Mouse (Mus musculus) hematopoietic stem cell, adult 5-6 weeks (primary cell): ENCODE results near the gene Rad50. TPM values are rescaled to one million over a fixed set of nuclear protein-coding genes. Genes with fewer than 3 reads are reported as not detected.
A peak's percentile ranks its signal among the peaks of the same experiment; 100 is the strongest.

Experiments used
- ATAC-seq, 2 experiments: fragments of 125-278 bp in 1 of 2; replicated peaks in 1 of 2; 2 replicates each; pipeline ENCODE4 v1.8.0; 2016 to 2017; ENCODE audit warnings: inconsistent platforms in 2 of 2, mild to moderate bottlenecking in 2 of 2, moderate number of reproducible peaks in 2 of 2, low read depth in 1 of 2, moderate TSS enrichment in 1 of 2; ENCODE audit not compliant: low FRiP score in 2 of 2, poor library complexity in 2 of 2, severe bottlenecking in 2 of 2, insufficient read depth in 1 of 2, low TSS enrichment in 1 of 2
- total RNA-seq: library from RNA; stranded (forward); fragments of 172-1452, 232-1000 nt; gene quantifications from 2 replicates; pipeline ENCODE4 v1.2.3, GENCODE M21; 2017

The Rad50 gene
- total RNA-seq, 1 experiment from 2014 or later = 112 TPM

- ATAC-seq = no peak
These were observed 87.7 kb downstream of the Rad50 start for GRCm38 (mm10) chr11:53619428-53619827.

- ATAC-seq = no peak
These were observed 88.4 kb downstream of the Rad50 start, which contains the start of gene Il4 for GRCm38 (mm10) chr11:53618619-53619198. Gene Il4 (minus strand): TSS chr11:53618669.

- no peak for ATAC-seq
These were observed 89.5 kb downstream of the Rad50 start for GRCm38 (mm10) chr11:53617562-53618109.

GRCm38 (mm10) chr11:53616748-53617558 is 90.2 kb downstream of the Rad50 start:
- peak; percentile 75 to 80 for ATAC-seq

GRCm38 (mm10) chr11:53615575-53615974 is 91.5 kb downstream of the Rad50 start:
- no peak for ATAC-seq

- no peak for ATAC-seq
These were observed 91.9 kb downstream of the Rad50 start for GRCm38 (mm10) chr11:53615172-53615571.

- peak; percentile 23 to 37; a peak in 2 of 4 replicates for ATAC-seq
These were observed 97.4 kb downstream of the Rad50 start for GRCm38 (mm10) chr11:53609672-53610071.

- ATAC-seq = peak; percentile 44 to 46; a peak in 2 of 4 replicates
These were observed 97.9 kb downstream of the Rad50 start for GRCm38 (mm10) chr11:53609231-53609630.

GRCm38 (mm10) chr11:53605609-53606008 is 101.5 kb downstream of the Rad50 start:
- peak in 1 of 2 experiments; percentile 21; a peak in 1 of 4 replicates for ATAC-seq

- ATAC-seq = no peak
These were observed 102.1 kb downstream of the Rad50 start for GRCm38 (mm10) chr11:53604983-53605382.

Other genes with a start within 250 kb of the Rad50 start
- gene Gm9837, start 236.8 kb downstream of the Rad50 start, total RNA-seq = not detected in 2 replicates
- gene Gm9945, start 227.2 kb downstream of the Rad50 start, total RNA-seq = not detected in 2 replicates
- not detected in 2 replicates for gene Sowaha, start 227.0 kb downstream of the Rad50 start, total RNA-seq
- gene Sept8, start 188.1 kb downstream of the Rad50 start, total RNA-seq = 22.2 and 35.4 TPM in 2 replicates
- 24.5 and 33.2 TPM in 2 replicates for gene Kif3a, start 139.9 kb downstream of the Rad50 start, total RNA-seq
- 2.9 TPM in 1 of 2 replicates, not detected in the other for gene Il4, start 88.7 kb downstream of the Rad50 start, total RNA-seq
- not detected in 2 replicates for gene Il13, start 72.6 kb downstream of the Rad50 start, total RNA-seq
- not detected in 2 replicates for gene Il5, start 13.5 kb upstream of the Rad50 start, total RNA-seq
- gene Irf1, start 62.7 kb upstream of the Rad50 start, total RNA-seq = 128 and 150 TPM in 2 replicates
- 0.50 and 1.0 TPM in 2 replicates for gene Gm17334, start 65.9 kb upstream of the Rad50 start, total RNA-seq
- 10.5 and 15.1 TPM in 2 replicates for gene Gm12216, start 151.9 kb upstream of the Rad50 start, total RNA-seq
- 9.9 and 20.4 TPM in 2 replicates for gene Slc22a5, start 184.3 kb upstream of the Rad50 start, total RNA-seq